Mouse (Mus musculus): Measurements from ENCODE around the gene Ift27. TPM values are rescaled to one million over a fixed set of nuclear protein-coding genes. Genes with fewer than 3 reads are reported as not detected.
A peak's percentile ranks its signal among the peaks of the same experiment; 100 is the strongest.

Gene Ift27
- 114 and 120 TPM in 2 replicates for polyA plus RNA-seq (2016; fragmentation: Nextera tagmentation; extraction: Ambion mirVana)

DNA sequence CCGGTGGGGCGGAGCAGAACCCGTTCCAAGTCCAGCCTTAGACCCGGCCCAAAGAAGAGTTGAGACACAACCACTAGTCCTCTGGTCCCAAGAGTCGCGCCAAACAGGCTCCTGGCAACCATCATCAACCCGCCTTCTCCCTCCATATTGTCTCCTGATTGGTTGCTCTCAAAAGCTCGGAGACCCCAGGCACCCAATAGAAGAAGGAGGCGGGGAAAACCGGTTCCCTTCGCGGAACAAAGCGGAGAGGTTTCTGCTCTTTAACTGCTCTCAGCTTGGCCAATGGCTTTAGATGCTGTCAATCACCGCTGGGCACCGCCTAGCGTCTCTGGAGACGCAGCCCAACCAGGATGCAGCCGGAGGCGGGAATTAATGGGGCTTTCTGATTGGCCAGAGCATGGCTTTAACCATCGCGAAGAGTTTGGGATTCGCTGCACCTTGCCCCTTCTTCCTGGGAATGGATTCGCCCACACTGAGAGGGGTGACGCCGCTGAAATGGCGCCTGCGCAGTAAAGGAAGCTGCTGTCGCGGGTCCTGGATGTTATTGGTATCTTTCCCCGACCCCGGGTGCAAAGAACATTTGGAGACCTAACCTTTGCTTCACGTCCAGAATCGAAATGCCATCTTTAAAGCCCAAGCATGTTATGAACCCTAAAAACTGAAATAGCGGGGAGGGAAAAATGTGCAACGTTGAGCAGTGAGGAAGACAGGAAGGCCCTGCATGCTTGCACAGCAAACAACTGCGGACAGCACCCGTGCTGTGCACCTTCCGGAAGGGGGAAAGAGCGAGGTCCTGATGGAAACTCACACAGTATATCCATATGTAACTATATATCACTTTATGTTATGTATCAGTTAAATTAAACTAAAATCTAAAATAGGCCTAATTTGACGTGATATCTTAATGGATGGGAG, at the start of gene Ift27:
TSS of gene Ift27 (minus strand) at position 136 of the 915 bp plus-strand sequence.
- no peaks in the 10 kb centered on the region for H3K9me3 ChIP-seq
- ATAC-seq (ENCODE audit: low FRiP score, low read depth): peak; percentile 96
- H3K4me1 ChIP-seq: peaks cover 39% of the 10 kb centered on the region
- 1% methylated on average over 40 of the region's 40 CpGs for WGBS
- peak within 1 kb of the TSS; percentile 67 for H3K4me3 ChIP-seq
- H3K27ac ChIP-seq (replicated peaks): peak within 1 kb of the TSS; percentile 73
- H3K27me3 ChIP-seq: no peaks in the 10 kb centered on the region
- H3K9ac ChIP-seq (replicated peaks): peak within 1 kb of the TSS; percentile 74
- peak within 1 kb of the TSS; percentile 84 for H3K4me2 ChIP-seq (replicated peaks)
- no peaks in the 10 kb centered on the region for H3K36me3 ChIP-seq

DNA sequence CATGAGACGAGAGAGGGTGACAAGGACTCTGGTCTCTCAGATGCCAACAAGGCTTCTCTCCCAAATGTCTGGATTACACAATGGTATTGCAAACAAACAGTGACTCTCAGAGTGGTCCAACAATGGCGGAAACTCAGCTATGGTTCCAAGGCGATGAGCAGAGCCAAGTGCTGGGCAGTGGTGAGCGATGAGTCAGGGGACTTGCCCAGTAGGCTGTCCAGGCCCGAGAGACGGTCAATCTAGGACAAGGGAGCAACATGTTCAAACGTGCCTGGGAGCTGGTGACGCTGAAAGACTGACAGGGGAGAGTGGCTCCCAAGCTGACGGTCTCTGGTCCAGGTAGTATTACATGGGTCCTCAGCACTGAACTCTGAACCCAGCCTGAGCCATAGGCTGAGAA, 41.4 kb upstream of the Ift27 start:
- WGBS: 82% methylated on average over 9 of the region's 9 CpGs

DNA sequence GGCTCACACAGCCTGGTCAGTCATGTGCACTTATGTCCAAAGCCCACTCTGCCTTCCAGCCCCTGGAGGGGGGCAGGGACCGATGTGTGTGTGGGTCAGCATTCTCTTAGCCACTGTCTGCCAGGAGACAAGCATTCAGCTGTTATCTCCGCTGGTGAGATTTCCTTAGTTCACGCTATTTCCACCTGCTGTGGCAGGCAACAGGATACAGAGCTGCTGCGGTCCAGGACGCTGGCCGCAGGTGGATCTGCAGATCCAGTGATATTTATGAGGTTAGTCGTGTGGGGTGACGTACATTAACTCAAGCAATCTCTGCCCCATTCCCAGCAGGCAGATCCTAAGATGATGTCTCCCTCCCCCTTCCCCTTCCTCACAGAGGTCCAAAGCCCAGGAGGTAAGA, 37.5 kb upstream of the Ift27 start:
- H3K9me3 ChIP-seq: no peaks in the 10 kb centered on the region
- no peak overlapping the region for H3K4me2 ChIP-seq (replicated peaks)
- no peak overlapping the region for H3K9ac ChIP-seq (replicated peaks)
- no peak for ATAC-seq (ENCODE audit: low FRiP score, low read depth)
- no peaks in the 10 kb centered on the region for H3K36me3 ChIP-seq
- peaks cover under 1% of the 10 kb centered on the region; the same call in 1 of the 2 replicates for H3K27me3 ChIP-seq
- no peak overlapping the region for H3K4me3 ChIP-seq
- WGBS: 81% methylated on average over 8 of the region's 8 CpGs
- H3K4me1 ChIP-seq: no peaks in the 10 kb centered on the region
- no peak overlapping the region for H3K27ac ChIP-seq (replicated peaks)

More for the DNA sequence above, 41.4 kb upstream of the Ift27 start:
- Histone ChIP-seq H3K36me3 (no peaks in the 10 kb centered on the region), H3K4me2 (replicated peaks) (no peak overlapping the region), H3K27ac (replicated peaks) (no peak overlapping the region), H3K9me3 (no peaks in the 10 kb centered on the region), H3K27me3 (no peaks in the 10 kb centered on the region), H3K4me1 (no peaks in the 10 kb centered on the region), H3K9ac (replicated peaks) (no peak overlapping the region), H3K4me3 (no peak overlapping the region)
- ATAC-seq (ENCODE audit: low FRiP score, low read depth): no peak

DNA sequence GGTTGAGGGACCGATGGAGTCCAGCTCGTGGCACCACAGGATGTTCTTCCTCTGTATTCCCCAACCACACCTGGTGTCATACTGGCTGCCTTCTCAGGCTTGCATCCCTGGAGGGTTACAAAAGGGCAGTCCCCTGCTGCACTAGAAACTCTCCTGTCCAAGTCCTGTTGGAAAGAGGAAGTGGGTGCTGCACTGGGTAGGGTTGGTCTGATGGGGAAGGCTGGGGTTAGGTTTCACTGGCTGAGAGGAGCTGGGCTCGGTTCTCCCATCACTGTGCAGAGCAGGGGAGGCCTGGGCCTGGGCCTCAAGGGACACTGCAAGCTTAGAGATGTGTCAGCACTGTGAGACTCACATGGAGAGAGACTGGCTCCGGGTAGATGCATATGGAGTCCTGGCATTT, 36.3 kb upstream of the Ift27 start:
- H3K27ac ChIP-seq (replicated peaks): no peak overlapping the region
- H3K4me3 ChIP-seq: no peak overlapping the region
- no peaks in the 10 kb centered on the region for H3K4me1 ChIP-seq
- no peak for ATAC-seq (ENCODE audit: low FRiP score, low read depth)
- H3K36me3 ChIP-seq: no peaks in the 10 kb centered on the region
- WGBS: 89% methylated on average over 4 of the region's 4 CpGs
- peaks cover 12% of the 10 kb centered on the region for H3K27me3 ChIP-seq
- no peaks in the 10 kb centered on the region for H3K9me3 ChIP-seq
- no peak overlapping the region for H3K9ac ChIP-seq (replicated peaks)
- no peak overlapping the region for H3K4me2 ChIP-seq (replicated peaks)

DNA sequence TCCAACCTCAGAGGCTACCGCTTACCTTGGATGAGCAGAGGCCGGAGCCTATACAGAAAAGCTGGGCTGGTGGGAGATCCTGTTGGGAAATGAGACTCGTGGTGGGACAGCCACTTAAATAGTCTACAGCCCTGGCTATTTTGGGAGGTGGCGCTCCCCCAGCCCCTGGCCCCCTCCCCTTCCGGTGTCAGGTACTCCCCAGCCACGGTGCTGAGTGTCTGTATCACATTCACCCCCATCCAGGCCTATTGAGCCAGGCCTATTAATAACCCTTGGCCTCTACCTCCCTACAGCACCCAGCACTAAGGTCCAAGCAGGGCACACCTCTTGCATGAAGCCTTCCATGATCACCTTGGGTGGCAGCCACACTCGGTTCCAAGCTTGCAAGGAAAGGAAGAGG, 32.4 kb upstream of the Ift27 start, which contains the start of gene Pvalb:
TSS of gene Pvalb (minus strand) at position 89 of the 400 bp plus-strand sequence.
- ATAC-seq (ENCODE audit: low FRiP score, low read depth): no peak
- WGBS: 88% methylated on average over 7 of the region's 7 CpGs
- Histone ChIP-seq H3K4me2 (replicated peaks) (no peak within 1 kb of the TSS), H3K9me3 (no peaks in the 10 kb centered on the region), H3K36me3 (no peaks in the 10 kb centered on the region), H3K4me3 (no peak within 1 kb of the TSS), H3K9ac (replicated peaks) (no peak within 1 kb of the TSS), H3K4me1 (peaks cover 10% of the 10 kb centered on the region; the same call in 1 of the 2 replicates), H3K27ac (replicated peaks) (no peak within 1 kb of the TSS), H3K27me3 (peaks cover 51% of the 10 kb centered on the region)

DNA sequence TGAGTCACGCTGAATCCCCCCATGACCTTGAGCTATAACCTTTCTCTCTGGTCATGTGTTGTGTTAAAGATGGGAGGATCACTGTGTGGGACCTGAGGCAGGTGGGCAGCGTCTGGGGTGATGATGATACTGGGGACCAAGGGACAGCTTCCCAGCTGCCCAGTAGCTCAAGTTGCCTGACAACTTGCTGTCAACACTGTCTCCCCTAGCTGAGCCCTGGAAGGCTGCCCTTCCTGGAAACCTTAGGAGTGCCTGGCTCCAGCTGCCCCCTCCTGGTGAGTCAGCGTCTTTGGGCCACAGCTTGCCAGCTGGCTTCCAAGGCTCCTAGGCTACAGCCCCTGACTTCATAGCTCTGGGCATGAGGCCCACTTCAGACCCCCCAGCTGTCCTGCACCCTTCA, 31.3 kb upstream of the Ift27 start:
- H3K27me3 ChIP-seq: peaks cover 54% of the 10 kb centered on the region
- no peak for ATAC-seq (ENCODE audit: low FRiP score, low read depth)
- WGBS: 40% methylated on average over 3 of the region's 3 CpGs

DNA sequence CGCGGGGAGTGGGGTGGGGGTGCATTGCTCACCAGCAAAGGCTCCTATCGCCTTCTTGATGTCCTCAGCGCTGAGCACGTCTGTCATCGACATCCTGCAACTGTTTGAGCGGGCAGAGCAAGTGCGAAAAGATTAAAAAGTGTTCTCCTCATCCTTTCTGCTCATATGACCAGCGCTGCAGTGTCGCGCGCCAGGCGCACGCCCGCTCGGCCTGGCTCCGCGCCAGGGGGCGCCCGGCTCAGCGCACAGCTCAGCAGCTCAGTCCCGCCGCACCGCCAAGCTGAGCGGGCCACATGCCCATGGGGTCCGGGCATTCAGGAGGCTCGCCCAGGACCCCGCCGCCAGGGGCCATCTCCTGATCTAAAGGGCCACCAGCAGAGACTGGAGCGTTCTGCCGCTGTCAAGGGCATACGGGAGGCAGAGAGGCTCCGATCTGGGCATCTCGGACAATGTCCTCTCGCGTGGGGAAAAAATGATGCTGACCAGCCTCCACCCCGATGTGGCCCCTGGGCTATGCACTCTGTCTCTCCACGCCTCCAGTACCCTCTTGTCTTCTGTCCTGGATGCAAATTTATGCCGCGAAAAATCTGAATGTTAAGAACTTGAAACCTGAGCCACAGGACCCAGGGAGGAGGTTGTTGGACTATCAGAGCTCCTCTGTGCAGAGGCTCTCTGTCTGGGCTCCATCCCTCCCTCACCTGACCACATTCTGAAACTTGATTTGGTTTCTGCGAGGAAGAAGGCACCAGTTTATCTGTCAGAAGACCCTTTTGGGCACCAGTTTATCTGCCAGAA, 30.3 kb upstream of the Ift27 start:
- peak overlapping the region; percentile 41; the same call in 1 of the 2 replicates for H3K9ac ChIP-seq (replicated peaks)
- H3K36me3 ChIP-seq: no peaks in the 10 kb centered on the region
- H3K27ac ChIP-seq (replicated peaks): no peak overlapping the region
- H3K4me1 ChIP-seq: peaks cover 10% of the 10 kb centered on the region; the same call in 1 of the 2 replicates
- WGBS: 1% methylated on average over 41 of the region's 41 CpGs
- H3K27me3 ChIP-seq: peaks cover 54% of the 10 kb centered on the region
- peak overlapping the region; percentile 37 for H3K4me3 ChIP-seq
- no peaks in the 10 kb centered on the region for H3K9me3 ChIP-seq
- H3K4me2 ChIP-seq (replicated peaks): peak overlapping the region; percentile 62
- ATAC-seq (ENCODE audit: low FRiP score, low read depth): peak; percentile 63; the same call in 1 of the 2 replicates

More for the DNA sequence above, 31.3 kb upstream of the Ift27 start:
- Histone ChIP-seq H3K36me3 (no peaks in the 10 kb centered on the region), H3K9ac (replicated peaks) (no peak overlapping the region), H3K4me2 (replicated peaks) (no peak overlapping the region), H3K4me3 (no peak overlapping the region), H3K4me1 (peaks cover 10% of the 10 kb centered on the region; the same call in 1 of the 2 replicates), H3K9me3 (no peaks in the 10 kb centered on the region), H3K27ac (replicated peaks) (no peak overlapping the region)

DNA sequence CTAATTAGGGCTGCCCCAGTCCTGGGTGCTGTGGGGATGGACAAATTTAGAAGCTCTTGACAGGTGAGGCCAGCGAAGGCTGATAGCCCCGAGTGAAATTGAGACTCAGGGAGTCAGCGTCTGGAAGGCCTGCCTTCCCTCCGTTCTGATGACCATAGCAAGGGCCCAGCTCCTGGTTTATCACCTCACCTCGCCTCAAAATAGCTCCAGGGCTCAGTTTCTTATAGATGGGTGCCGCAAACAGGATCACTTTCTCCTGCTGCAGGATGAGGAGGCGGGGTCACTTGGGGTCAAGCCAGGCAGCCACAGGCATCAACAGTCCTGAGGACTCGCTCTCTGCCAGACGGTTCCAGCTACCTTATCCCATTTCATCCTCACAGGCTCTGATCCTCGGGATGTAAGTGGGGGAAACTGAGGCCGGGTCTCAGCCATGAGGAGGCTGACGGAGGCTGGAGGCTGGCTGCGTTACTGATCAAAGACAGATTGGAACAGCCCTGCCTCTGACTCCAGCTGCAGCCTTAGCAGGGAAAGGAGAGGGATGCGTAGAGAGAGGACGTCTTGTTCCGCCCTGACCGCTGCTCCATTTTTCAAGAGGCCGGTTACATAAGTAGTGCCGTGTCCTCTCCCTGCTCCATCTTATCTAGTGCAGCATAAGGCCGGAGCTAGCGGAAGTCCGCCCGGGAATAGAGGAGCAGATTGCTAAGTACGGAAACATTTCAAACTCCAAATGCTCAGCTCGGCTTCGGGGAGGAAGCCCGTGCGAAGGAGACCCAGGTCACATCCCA, 21.4 kb upstream of the Ift27 start:
- Histone ChIP-seq H3K4me1 (no peaks in the 10 kb centered on the region), H3K36me3 (no peaks in the 10 kb centered on the region), H3K27me3 (no peaks in the 10 kb centered on the region), H3K27ac (replicated peaks) (no peak overlapping the region), H3K4me2 (replicated peaks) (no peak overlapping the region), H3K9ac (replicated peaks) (no peak overlapping the region), H3K9me3 (no peaks in the 10 kb centered on the region), H3K4me3 (no peak overlapping the region)
- 83% methylated on average over 28 of the region's 28 CpGs for WGBS
- ATAC-seq (ENCODE audit: low FRiP score, low read depth): no peak

DNA sequence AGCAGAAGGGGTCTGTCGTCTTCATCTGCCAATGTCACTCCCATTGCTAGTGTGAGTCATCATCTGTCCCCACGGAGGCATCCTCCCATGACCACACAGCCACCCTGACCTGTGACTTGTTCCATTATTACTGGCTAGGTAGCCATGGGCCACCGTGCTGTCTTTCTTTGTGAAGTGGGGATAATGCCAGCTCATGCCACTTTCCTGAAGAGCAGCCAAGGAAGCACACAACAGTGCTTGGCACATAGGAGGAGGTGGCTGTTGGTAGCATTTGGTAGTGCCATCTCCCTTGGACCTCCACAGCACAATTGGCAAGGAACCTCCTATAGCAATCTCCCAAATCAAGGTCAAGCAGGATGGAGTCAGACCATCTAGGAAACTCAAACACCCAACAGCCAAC, 20.4 kb upstream of the Ift27 start:
- 90% methylated on average over 3 of the region's 3 CpGs for WGBS
- Histone ChIP-seq H3K9ac (replicated peaks) (no peak overlapping the region), H3K4me3 (no peak overlapping the region), H3K27ac (replicated peaks) (no peak overlapping the region), H3K27me3 (no peaks in the 10 kb centered on the region), H3K9me3 (no peaks in the 10 kb centered on the region), H3K4me1 (no peaks in the 10 kb centered on the region), H3K36me3 (no peaks in the 10 kb centered on the region), H3K4me2 (replicated peaks) (no peak overlapping the region)
- no peak for ATAC-seq (ENCODE audit: low FRiP score, low read depth)

DNA sequence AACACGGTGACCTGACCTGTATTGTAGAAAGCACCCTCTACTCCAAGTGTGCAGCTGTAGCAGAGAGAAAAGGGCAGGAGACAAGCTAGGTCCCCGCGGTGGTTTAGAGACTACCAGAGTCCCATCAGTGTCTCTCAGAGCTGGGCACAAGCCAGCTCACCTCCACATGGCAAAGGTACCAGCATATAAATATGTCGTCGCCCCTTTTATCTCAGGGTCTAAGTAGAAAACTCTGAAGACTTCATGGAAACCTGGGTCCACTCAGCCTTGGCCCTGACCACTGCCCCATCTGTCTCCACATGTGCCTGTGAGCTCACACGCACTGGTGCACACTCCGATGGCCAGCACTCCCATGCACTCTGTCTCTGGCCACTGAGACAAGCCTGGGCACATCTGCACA, 15.7 kb upstream of the Ift27 start:
- Histone ChIP-seq H3K4me2 (replicated peaks) (no peak overlapping the region), H3K9me3 (no peaks in the 10 kb centered on the region), H3K4me1 (no peaks in the 10 kb centered on the region), H3K4me3 (no peak overlapping the region), H3K36me3 (no peaks in the 10 kb centered on the region), H3K9ac (replicated peaks) (no peak overlapping the region), H3K27me3 (no peaks in the 10 kb centered on the region), H3K27ac (replicated peaks) (no peak overlapping the region)
- no peak for ATAC-seq (ENCODE audit: low FRiP score, low read depth)
- WGBS: 88% methylated on average over 7 of the region's 7 CpGs

DNA sequence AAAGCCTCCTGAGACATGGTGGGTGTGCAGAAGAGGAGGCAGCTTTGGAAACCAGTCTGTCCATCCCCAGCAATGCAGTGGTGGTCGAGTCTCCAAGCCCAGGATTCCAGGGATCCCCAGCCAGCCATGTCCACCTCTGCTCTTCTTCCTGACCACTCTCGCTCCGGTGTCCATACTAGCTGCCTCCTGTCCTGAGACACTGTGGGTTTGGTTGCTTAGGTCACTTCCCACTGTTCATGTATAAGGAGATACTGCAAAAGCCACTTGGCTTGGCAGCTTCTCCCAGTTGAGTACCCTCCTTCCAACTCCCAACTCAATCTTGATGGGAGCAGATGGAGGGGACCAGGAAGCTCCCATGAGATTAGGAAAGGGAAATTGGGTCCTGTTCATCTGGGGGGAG, 14.6 kb upstream of the Ift27 start:
- H3K27ac ChIP-seq (replicated peaks): no peak overlapping the region
- no peaks in the 10 kb centered on the region for H3K4me1 ChIP-seq
- no peak overlapping the region for H3K4me3 ChIP-seq
- peaks cover 7% of the 10 kb centered on the region for H3K27me3 ChIP-seq
- 85% methylated on average over 3 of the region's 3 CpGs for WGBS
- no peak overlapping the region for H3K9ac ChIP-seq (replicated peaks)
- H3K4me2 ChIP-seq (replicated peaks): no peak overlapping the region
- no peaks in the 10 kb centered on the region for H3K9me3 ChIP-seq
- ATAC-seq (ENCODE audit: low FRiP score, low read depth): no peak
- H3K36me3 ChIP-seq: no peaks in the 10 kb centered on the region

Data from midbrain, embryonic 12.5 days (tissue).